ENCODE assay signal across 12 mouse cellular contexts in the genomic region with DNA sequence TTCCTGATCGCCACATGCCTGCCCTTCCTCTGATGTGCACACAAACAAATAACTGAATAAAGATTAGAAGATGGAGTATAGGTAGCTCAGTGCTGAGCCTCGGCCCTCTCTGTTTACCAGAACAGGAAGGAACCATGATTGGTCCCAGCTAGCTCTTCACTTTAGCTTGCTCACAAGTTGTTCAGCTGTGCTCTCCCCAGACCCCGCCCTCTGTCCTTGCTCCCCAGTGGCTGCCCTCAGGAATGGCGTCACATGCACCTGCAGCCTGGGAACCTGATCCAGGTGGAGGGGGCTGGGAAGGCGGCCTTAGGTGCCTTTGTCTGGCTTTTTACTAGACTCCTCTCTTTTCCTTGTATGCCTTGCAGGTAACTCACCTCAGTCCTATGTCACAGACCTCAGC. TPM values are rescaled to one million over a fixed set of nuclear protein-coding genes. Genes with fewer than 3 reads are reported as not detected.
A peak's percentile ranks its signal among the peaks of the same experiment; 100 is the strongest.
DNase-seq lines count a peak whose midpoint lies in the region; ATAC-seq and TF ChIP-seq lines count a peak whose summit lies in the region.
"Had no signal": no experiment of that assay in that cellular context is flagged by ENCODE, and none has a peak within 500 bp of the region (broad histone marks: within the 10 kb centered on the region; RNA-seq: fewer than 3 reads in every experiment).

No protein-coding gene starts in this region.

- no peak for ATAC-seq in midbrain, embryonic 15.5 days (replicated peaks)
- ATAC-seq in stomach, embryonic 15.5 days (ENCODE audit: insufficient read depth, low FRiP score, low read depth): peak; percentile 74
- no peak for ATAC-seq in forebrain, postnatal 0 days
- ATAC-seq in forebrain, embryonic 13.5 days: no peak

- H3K9me3 ChIP-seq in midbrain, embryonic 10.5 days (replicated peaks): no peaks in the 10 kb centered on the region
- no peaks in the 10 kb centered on the region for H3K9me3 ChIP-seq in midbrain, embryonic 15.5 days
- H3K9me3 ChIP-seq in stomach, embryonic 15.5 days: no peaks in the 10 kb centered on the region
- H3K9me3 ChIP-seq in forebrain, postnatal 0 days (ENCODE audit: low read length): no peaks in the 10 kb centered on the region
- no peaks in the 10 kb centered on the region for H3K9me3 ChIP-seq in forebrain, embryonic 13.5 days (replicated peaks)
- H3K9me3 ChIP-seq: heart, embryonic 15.5 days had no signal

- no peak overlapping the region for H3K4me3 ChIP-seq in midbrain, embryonic 10.5 days
- H3K4me3 ChIP-seq in midbrain, embryonic 15.5 days: no peak overlapping the region
- H3K4me3 ChIP-seq in embryonic fibroblast, embryonic 13.5 days (ENCODE audit: insufficient read depth, low read length): no peak overlapping the region
- no peak overlapping the region; the same call in 1 of the 2 replicates for H3K4me3 ChIP-seq in stomach, embryonic 15.5 days (replicated peaks)
- H3K4me3 ChIP-seq in forebrain, postnatal 0 days (ENCODE audit: low read depth, low read length): no peak overlapping the region
- H3K4me3 ChIP-seq in forebrain, embryonic 13.5 days: no peak overlapping the region
- H3K4me3 ChIP-seq: heart, embryonic 15.5 days had no signal

- no peak overlapping the region for H3K4me2 ChIP-seq in midbrain, embryonic 15.5 days
- H3K4me2 ChIP-seq in stomach, embryonic 15.5 days: peak overlapping the region; percentile 41
- H3K4me2 ChIP-seq in forebrain, postnatal 0 days (ENCODE audit: low read depth): no peak overlapping the region
- H3K4me2 ChIP-seq in forebrain, embryonic 13.5 days: no peak overlapping the region
- H3K4me2 ChIP-seq: heart, embryonic 15.5 days had no signal

- no peaks in the 10 kb centered on the region for H3K36me3 ChIP-seq in midbrain, embryonic 10.5 days
- no peaks in the 10 kb centered on the region for H3K36me3 ChIP-seq in midbrain, embryonic 15.5 days (replicated peaks)
- H3K36me3 ChIP-seq in stomach, embryonic 15.5 days: no peaks in the 10 kb centered on the region
- H3K36me3 ChIP-seq in forebrain, postnatal 0 days (ENCODE audit: insufficient read depth): no peaks in the 10 kb centered on the region
- no peaks in the 10 kb centered on the region for H3K36me3 ChIP-seq in forebrain, embryonic 13.5 days (ENCODE audit: poor library complexity, severe bottlenecking)
- H3K36me3 ChIP-seq: heart, embryonic 15.5 days had no signal

- no peak for TF ChIP-seq POLR2A in embryonic fibroblast, embryonic 13.5 days (IDR thresholded peaks at IDR 0.05; ENCODE audit: low read depth, low read length)

- H3K9ac ChIP-seq in midbrain, embryonic 15.5 days: no peak overlapping the region
- no peak overlapping the region for H3K9ac ChIP-seq in stomach, embryonic 15.5 days
- no peak overlapping the region for H3K9ac ChIP-seq in forebrain, postnatal 0 days
- H3K9ac ChIP-seq in forebrain, embryonic 13.5 days: no peak overlapping the region
- H3K9ac ChIP-seq: heart, embryonic 15.5 days had no signal

- no peak for DNase-seq in midbrain, embryonic 10.5 days (ENCODE audit: low spot score)
- DNase-seq in kidney, postnatal 14 days: peak; percentile 74
- no peak for DNase-seq in adrenal gland, postnatal 25 days
- no peak for DNase-seq in forebrain, postnatal 0 days

- WGBS in midbrain, embryonic 10.5 days: 67% methylated on average over 5 of the region's 5 CpGs
- 73% methylated on average over 5 of the region's 5 CpGs for WGBS in midbrain, embryonic 15.5 days
- WGBS in stomach, embryonic 15.5 days: 56% methylated on average over 5 of the region's 5 CpGs
- WGBS in forebrain, postnatal 0 days: 80% methylated on average over 5 of the region's 5 CpGs
- WGBS in forebrain, embryonic 13.5 days: 71% methylated on average over 5 of the region's 5 CpGs

- TF ChIP-seq CTCF in embryonic fibroblast, embryonic 13.5 days (IDR thresholded peaks at IDR 0.05; ENCODE audit: borderline replicate concordance, insufficient read depth, low read length): no peak
- TF ChIP-seq CTCF in forebrain, postnatal 0 days (IDR thresholded peaks at IDR 0.05; ENCODE audit: low read depth): no peak

- H3K27ac ChIP-seq in midbrain, embryonic 10.5 days (replicated peaks): 0 out of 2 replicates have a peak overlapping the region, but pooled peaks have one; percentile 17
- H3K27ac ChIP-seq in midbrain, embryonic 15.5 days: no peak overlapping the region
- H3K27ac ChIP-seq in embryonic fibroblast, embryonic 13.5 days (ENCODE audit: insufficient read depth, low read length): peak overlapping the region; percentile 61; the same call in 1 of the 2 replicates
- peak overlapping the region; percentile 52 for H3K27ac ChIP-seq in stomach, embryonic 15.5 days
- no peak overlapping the region for H3K27ac ChIP-seq in forebrain, postnatal 0 days (ENCODE audit: low read depth, low read length)
- H3K27ac ChIP-seq in forebrain, embryonic 13.5 days: no peak overlapping the region

- H3K27me3 ChIP-seq in midbrain, embryonic 10.5 days (ENCODE audit: low read depth, poor library complexity, severe bottlenecking): peaks cover 23% of the 10 kb centered on the region; the same call in 1 of the 2 replicates
- no peaks in the 10 kb centered on the region for H3K27me3 ChIP-seq in midbrain, embryonic 15.5 days (replicated peaks)
- H3K27me3 ChIP-seq in stomach, embryonic 15.5 days (replicated peaks): no peaks in the 10 kb centered on the region
- H3K27me3 ChIP-seq in forebrain, postnatal 0 days (ENCODE audit: insufficient read depth, low read length): no peaks in the 10 kb centered on the region
- H3K27me3 ChIP-seq in forebrain, embryonic 13.5 days: no peaks in the 10 kb centered on the region
- H3K27me3 ChIP-seq: heart, embryonic 15.5 days had no signal

- peaks cover 30% of the 10 kb centered on the region for H3K4me1 ChIP-seq in midbrain, embryonic 10.5 days
- 0 out of 2 replicates have a peak, but pooled peaks cover 8% of the 10 kb centered on the region for H3K4me1 ChIP-seq in midbrain, embryonic 15.5 days
- H3K4me1 ChIP-seq in embryonic fibroblast, embryonic 13.5 days (ENCODE audit: control insufficient read depth, insufficient read depth, low read length): no peaks in the 10 kb centered on the region
- H3K4me1 ChIP-seq in stomach, embryonic 15.5 days: peaks cover 25% of the 10 kb centered on the region
- 0 out of 2 replicates have a peak, but pooled peaks cover 5% of the 10 kb centered on the region for H3K4me1 ChIP-seq in forebrain, postnatal 0 days (ENCODE audit: insufficient read depth)
- peaks cover 13% of the 10 kb centered on the region for H3K4me1 ChIP-seq in forebrain, embryonic 13.5 days

RNA-seq across cellular contexts. Expression of a gene that starts 9.4 kb away (rescaled TPM):
- polyA plus RNA-seq in midbrain, embryonic 10.5 days (2016; fragmentation: Nextera tagmentation; extraction: Ambion mirVana): 82.2 and 106 TPM in 2 replicates
- 138 and 145 TPM in 2 replicates for polyA plus RNA-seq in midbrain, embryonic 15.5 days (2015; fragmentation: Nextera tagmentation; extraction: Ambion mirVana)
- polyA plus RNA-seq in embryonic fibroblast, embryonic 13.5 days (2011; ENCODE audit: insufficient read length, low read depth, missing spikeins): 174 and 210 TPM in 2 replicates
- polyA plus RNA-seq in stomach, embryonic 15.5 days (2015; fragmentation: Nextera tagmentation; extraction: Ambion mirVana): 77.1 and 78.7 TPM in 2 replicates
- total RNA-seq in adrenal gland, postnatal 25 days (2021): 35.4 and 35.9 TPM in 2 replicates
- 78.8 and 82.2 TPM in 2 replicates for total RNA-seq in forebrain, postnatal 0 days (2014; rRNA removed)
- 37.1 and 66.7 TPM in 2 replicates for polyA plus RNA-seq in forebrain, postnatal 0 days (2015; fragmentation: Nextera tagmentation; extraction: Ambion mirVana)
- 151 and 162 TPM in 2 replicates for polyA plus RNA-seq in forebrain, embryonic 13.5 days (2015; fragmentation: Nextera tagmentation; extraction: Ambion mirVana)

RNA-seq across cellular contexts. Expression of a gene that starts 37.8 kb away (rescaled TPM):
- not detected in 2 replicates for polyA plus RNA-seq in midbrain, embryonic 10.5 days (2016; fragmentation: Nextera tagmentation; extraction: Ambion mirVana)
- not detected in 2 replicates for polyA plus RNA-seq in midbrain, embryonic 15.5 days (2015; fragmentation: Nextera tagmentation; extraction: Ambion mirVana)
- not detected in 2 replicates for polyA plus RNA-seq in embryonic fibroblast, embryonic 13.5 days (2011; ENCODE audit: insufficient read length, low read depth, missing spikeins)
- polyA plus RNA-seq in stomach, embryonic 15.5 days (2015; fragmentation: Nextera tagmentation; extraction: Ambion mirVana): not detected in 2 replicates
- total RNA-seq in adrenal gland, postnatal 25 days (2021): not detected in 2 replicates
- not detected in 2 replicates for total RNA-seq in forebrain, postnatal 0 days (2014; rRNA removed)
- not detected in 2 replicates for polyA plus RNA-seq in forebrain, postnatal 0 days (2015; fragmentation: Nextera tagmentation; extraction: Ambion mirVana)
- polyA plus RNA-seq in forebrain, embryonic 13.5 days (2015; fragmentation: Nextera tagmentation; extraction: Ambion mirVana): not detected in 2 replicates
- total RNA-seq: left cerebral cortex, adult 8-10 months; neutrophil, adult 5-6 weeks had no signal
- polyA plus RNA-seq: heart, embryonic 15.5 days; spleen, adult 2 months had no signal

RNA-seq across cellular contexts. Expression of a gene that starts 39.4 kb away (rescaled TPM):
- polyA plus RNA-seq in midbrain, embryonic 10.5 days (2016; fragmentation: Nextera tagmentation; extraction: Ambion mirVana): 201 and 207 TPM in 2 replicates
- polyA plus RNA-seq in midbrain, embryonic 15.5 days (2015; fragmentation: Nextera tagmentation; extraction: Ambion mirVana): 133 and 143 TPM in 2 replicates
- 218 and 298 TPM in 2 replicates for polyA plus RNA-seq in embryonic fibroblast, embryonic 13.5 days (2011; ENCODE audit: insufficient read length, low read depth, missing spikeins)
- polyA plus RNA-seq in stomach, embryonic 15.5 days (2015; fragmentation: Nextera tagmentation; extraction: Ambion mirVana): 339 and 359 TPM in 2 replicates
- total RNA-seq in adrenal gland, postnatal 25 days (2021): 199 and 214 TPM in 2 replicates
- total RNA-seq in forebrain, postnatal 0 days (2014; rRNA removed): 170 and 254 TPM in 2 replicates
- polyA plus RNA-seq in forebrain, postnatal 0 days (2015; fragmentation: Nextera tagmentation; extraction: Ambion mirVana): 204 and 233 TPM in 2 replicates
- polyA plus RNA-seq in forebrain, embryonic 13.5 days (2015; fragmentation: Nextera tagmentation; extraction: Ambion mirVana): 139 and 143 TPM in 2 replicates

Comparison
In these comparisons a context has a peak if more than half of its experiments do, and no peak if none do; other contexts are left out.
1. H3K27ac ChIP-seq: peak in midbrain, embryonic 10.5 days (single experiment), embryonic fibroblast, embryonic 13.5 days (single experiment) and stomach, embryonic 15.5 days (single experiment); none in midbrain, embryonic 15.5 days (single experiment), forebrain, postnatal 0 days (single experiment) and forebrain, embryonic 13.5 days (single experiment).